Mouse (Mus musculus) activated CD4-positive, CD25-positive, alpha-beta regulatory T cell (primary cell): ENCODE measurements around the gene Men1. TPM values are rescaled to one million over a fixed set of nuclear protein-coding genes. Genes with fewer than 3 reads are reported as not detected.

Experiments
- polyA plus RNA-seq, 2 experiments: library from polyadenylated mRNA; unstranded; fragments of 100-300 nt; shearing (Covaris generic); gene quantifications; one replicate each; pipeline ENCODE4 v1.2.1; 2017

Gene Men1
- polyA plus RNA-seq: 10 to 100 TPM; 33.5 to 46.0 TPM

GRCm38 (mm10) chr19:6334673-6335457, at the start of gene Men1:
Gene Men1 (plus strand): TSS chr19:6334979.

GRCm38 (mm10) chr19:6306137-6306551, 28.6 kb upstream of the Men1 start, which contains the start of gene Cdc42bpg:
Gene Cdc42bpg (plus strand): TSS chr19:6306456.

GRCm38 (mm10) chr19:6340524-6341452, 6.0 kb downstream of the Men1 start, which contains the start of gene Map4k2:
Gene Map4k2 (plus strand): TSS chr19:6341135.

GRCm38 (mm10) chr19:6363411-6364240, 28.8 kb downstream of the Men1 start, which contains the start of gene Sf1:
Gene Sf1 (plus strand): TSS chr19:6363690.

GRCm38 (mm10) chr19:6384128-6384527, 49.3 kb downstream of the Men1 start, which contains the start of gene Pygm:
Gene Pygm (plus strand): TSS chr19:6384399.

Other genes starting within 250 kb of the Men1 start
- 10 to 100 TPM in 1 of 2 experiments, 1 to 10 TPM in 1; 9.4 to 10.0 TPM for gene Cdca5, start 250.0 kb upstream of the Men1 start, polyA plus RNA-seq
- gene AC131692.1, start 240.6 kb upstream of the Men1 start, polyA plus RNA-seq: not detected
- gene Naaladl1, start 229.2 kb upstream of the Men1 start, polyA plus RNA-seq: under 1 TPM in 1 of 2 experiments, not detected in 1; 0.18 TPM
- gene Sac3d1, start 216.3 kb upstream of the Men1 start, polyA plus RNA-seq: 10 to 100 TPM; 13.8 to 33.6 TPM
- gene Snx15, start 206.7 kb upstream of the Men1 start, polyA plus RNA-seq: 10 to 100 TPM; 30.2 to 35.6 TPM
- under 1 TPM in 1 of 2 experiments, not detected in 1; 0.75 TPM for gene Batf2, start 194.0 kb upstream of the Men1 start, polyA plus RNA-seq
- gene Arl2, start 193.4 kb upstream of the Men1 start, polyA plus RNA-seq: 10 to 100 TPM; 14.8 to 26.8 TPM
- not detected for gene Majin, start 150.6 kb upstream of the Men1 start, polyA plus RNA-seq
- not detected for gene Gpha2, start 108.6 kb upstream of the Men1 start, polyA plus RNA-seq
- 10 to 100 TPM; 11.2 to 16.8 TPM for gene Ppp2r5b, start 99.1 kb upstream of the Men1 start, polyA plus RNA-seq
- gene Atg2a, start 93.3 kb upstream of the Men1 start, polyA plus RNA-seq: 10 to 100 TPM; 13.3 to 32.4 TPM
- 10 to 100 TPM; 34.9 to 43.9 TPM for gene Ehd1, start 58.3 kb upstream of the Men1 start, polyA plus RNA-seq
- under 1 TPM; 0.20 to 0.64 TPM for gene Cdc42bpg, start 28.5 kb upstream of the Men1 start, polyA plus RNA-seq
- 100 to 1,000 TPM; 151 to 161 TPM for gene Map4k2, start 6.2 kb downstream of the Men1 start, polyA plus RNA-seq
- 100 to 1,000 TPM; 191 to 248 TPM for gene Sf1, start 28.7 kb downstream of the Men1 start, polyA plus RNA-seq
- 10 to 100 TPM in 1 of 2 experiments, 1 to 10 TPM in 1; 5.2 to 11.2 TPM for gene Pygm, start 49.4 kb downstream of the Men1 start, polyA plus RNA-seq
- gene Rasgrp2, start 64.4 kb downstream of the Men1 start, polyA plus RNA-seq: 100 to 1,000 TPM; 164 to 422 TPM
- under 1 TPM; 0.23 to 0.27 TPM for gene Nrxn2, start 83.8 kb downstream of the Men1 start, polyA plus RNA-seq
- gene Slc22a12, start 208.1 kb downstream of the Men1 start, polyA plus RNA-seq: under 1 TPM in 1 of 2 experiments, not detected in 1; 0.25 TPM